Mouse (Mus musculus): Measurements from ENCODE around the gene Gm19668. TPM values are rescaled to one million over a fixed set of nuclear protein-coding genes. Genes with fewer than 3 reads are reported as not detected.
"Not testable (repeated sequence)": the region's sequence is repeated elsewhere in the genome, so short reads cannot be mapped to it uniquely, and the experiment has no call there.

Gene Gm19668
- polyA plus RNA-seq, 1 experiment from 2014 or later, result not detected

- Histone ChIP-seq H3K9me3 (ENCODE audit: control insufficient read depth, low read length) (no peaks in the 10 kb centered on the region), H3K27me3 (replicated peaks; ENCODE audit: control insufficient read depth, insufficient read depth, low read length) (0 out of 2 replicates have a peak, but pooled peaks cover 3% of the 10 kb centered on the region), H3K9ac (ENCODE audit: low read depth, low read length) (no peak overlapping the region), H3K36me3 (ENCODE audit: control insufficient read depth, insufficient read depth, low read length) (no peaks in the 10 kb centered on the region), H3K4me1 (ENCODE audit: control insufficient read depth, insufficient read depth, low read length) (no peaks in the 10 kb centered on the region), H3K4me2 (ENCODE audit: low read depth, low read length) (no peak overlapping the region), H3K27ac (ENCODE audit: low read length) (no peak overlapping the region), H3K4me3 (ENCODE audit: low read length) (no peak overlapping the region)
- WGBS, result 36% methylated on average over 5 of the region's 5 CpGs
- no peak for ATAC-seq
These were observed 16.6 kb upstream of the Gm19668 start for GRCm38 (mm10) chr10:77815514-77815913.

DNA sequence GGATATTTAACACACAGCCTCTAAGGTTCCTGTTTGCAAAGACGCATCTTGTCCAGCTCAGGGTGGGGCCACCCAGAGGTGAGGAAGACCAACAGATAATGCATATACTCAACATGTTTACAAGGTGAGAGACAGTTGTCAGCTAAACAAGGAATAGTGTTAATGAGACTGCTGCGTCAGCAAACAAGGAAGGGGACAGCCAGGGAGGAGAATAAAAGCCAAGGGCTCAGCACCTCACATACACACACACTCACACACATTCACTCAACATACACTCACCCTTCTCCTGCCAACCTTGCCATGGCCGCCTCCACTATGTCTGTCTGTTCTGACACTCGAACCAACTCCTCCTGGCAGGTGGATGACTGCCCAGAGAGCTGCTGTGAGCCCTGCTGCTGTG lies 15.4 kb upstream of the Gm19668 start, which contains the start of gene Gm2696:
Gm2696 (plus strand) TSS at position 301 of the 400 bp plus-strand sequence.
- ATAC-seq, result no peak
- Histone ChIP-seq H3K9ac (ENCODE audit: low read depth, low read length) (no peak within 1 kb of the TSS), H3K27ac (ENCODE audit: low read length) (no peak within 1 kb of the TSS), H3K4me1 (ENCODE audit: control insufficient read depth, insufficient read depth, low read length) (no peaks in the 10 kb centered on the region), H3K4me2 (ENCODE audit: low read depth, low read length) (no peak within 1 kb of the TSS), H3K4me3 (ENCODE audit: low read length) (no peak within 1 kb of the TSS), H3K9me3 (ENCODE audit: control insufficient read depth, low read length) (no peaks in the 10 kb centered on the region), H3K36me3 (ENCODE audit: control insufficient read depth, insufficient read depth, low read length) (no peaks in the 10 kb centered on the region), H3K27me3 (replicated peaks; ENCODE audit: control insufficient read depth, insufficient read depth, low read length) (0 out of 2 replicates have a peak, but pooled peaks cover 3% of the 10 kb centered on the region)
- WGBS, result 45% methylated on average over 4 of the region's 4 CpGs

DNA sequence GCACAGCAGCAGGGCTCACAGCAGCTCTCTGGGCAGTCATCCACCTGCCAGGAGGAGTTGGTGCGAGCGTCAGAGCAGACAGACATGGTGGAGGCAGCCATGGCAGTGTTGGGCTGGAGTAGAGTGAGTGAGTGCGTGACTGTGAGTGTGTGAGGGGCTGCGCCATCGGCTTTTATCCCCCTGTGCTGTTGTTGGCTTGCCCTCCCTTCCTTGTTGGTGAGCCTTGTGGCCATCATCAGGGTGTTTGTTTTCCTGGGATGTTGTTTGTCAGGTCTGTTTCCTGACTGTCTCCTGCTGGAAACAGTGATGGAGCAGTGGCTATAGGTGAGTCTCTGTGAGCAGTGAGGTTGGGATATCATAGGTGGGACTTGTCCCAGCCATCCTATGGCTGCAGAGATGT lies 12.8 kb upstream of the Gm19668 start, which contains the start of gene Gm9507:
Gm9507 (minus strand) TSS at position 101 of the 400 bp plus-strand sequence.
- no peaks in the 10 kb centered on the region for H3K4me1 ChIP-seq (ENCODE audit: control insufficient read depth, insufficient read depth, low read length)
- H3K36me3 ChIP-seq (ENCODE audit: control insufficient read depth, insufficient read depth, low read length), result no peaks in the 10 kb centered on the region
- H3K4me3 ChIP-seq (ENCODE audit: low read length), result no peak within 1 kb of the TSS
- no peak within 1 kb of the TSS for H3K9ac ChIP-seq (ENCODE audit: low read depth, low read length)
- H3K27ac ChIP-seq (ENCODE audit: low read length), result no peak within 1 kb of the TSS
- ATAC-seq, result no peak
- H3K4me2 ChIP-seq (ENCODE audit: low read depth, low read length), result no peak within 1 kb of the TSS
- H3K9me3 ChIP-seq (ENCODE audit: control insufficient read depth, low read length), result no peaks in the 10 kb centered on the region
- WGBS, result 53% methylated on average over 5 of the region's 5 CpGs
- H3K27me3 ChIP-seq (replicated peaks; ENCODE audit: control insufficient read depth, insufficient read depth, low read length), result 0 out of 2 replicates have a peak, but pooled peaks cover 3% of the 10 kb centered on the region

DNA sequence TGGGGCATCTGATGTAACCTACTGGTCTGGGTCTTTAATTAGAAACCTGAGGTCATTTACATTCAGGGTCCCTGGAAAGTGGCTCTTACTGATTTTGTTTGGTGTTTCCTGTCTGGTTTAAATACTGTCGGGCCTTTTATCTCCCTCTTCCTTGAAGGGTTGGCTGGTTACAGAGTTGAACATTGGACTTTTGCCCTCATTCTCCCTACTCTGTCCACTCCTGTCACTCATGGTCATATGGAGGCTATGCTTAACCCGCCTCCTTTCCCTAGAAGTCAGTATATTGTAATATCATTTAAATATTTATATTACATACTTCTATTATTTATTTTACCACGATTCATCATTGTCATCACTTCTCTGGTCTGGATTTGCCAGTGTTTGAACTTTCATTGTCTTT lies 5.2 kb upstream of the Gm19668 start:
- H3K4me1 ChIP-seq (ENCODE audit: control insufficient read depth, insufficient read depth, low read length), result no peaks in the 10 kb centered on the region
- no peaks in the 10 kb centered on the region for H3K9me3 ChIP-seq (ENCODE audit: control insufficient read depth, low read length)
- H3K9ac ChIP-seq (ENCODE audit: low read depth, low read length), result no peak overlapping the region
- no peaks in the 10 kb centered on the region for H3K36me3 ChIP-seq (ENCODE audit: control insufficient read depth, insufficient read depth, low read length)
- H3K4me3 ChIP-seq (ENCODE audit: low read length), result no peak overlapping the region
- no peak overlapping the region for H3K4me2 ChIP-seq (ENCODE audit: low read depth, low read length)
- no peak for ATAC-seq
- WGBS, result 48% methylated on average over 3 of the region's 3 CpGs
- H3K27me3 ChIP-seq (replicated peaks; ENCODE audit: control insufficient read depth, insufficient read depth, low read length), result no peaks in the 10 kb centered on the region
- no peak overlapping the region for H3K27ac ChIP-seq (ENCODE audit: low read length)

DNA sequence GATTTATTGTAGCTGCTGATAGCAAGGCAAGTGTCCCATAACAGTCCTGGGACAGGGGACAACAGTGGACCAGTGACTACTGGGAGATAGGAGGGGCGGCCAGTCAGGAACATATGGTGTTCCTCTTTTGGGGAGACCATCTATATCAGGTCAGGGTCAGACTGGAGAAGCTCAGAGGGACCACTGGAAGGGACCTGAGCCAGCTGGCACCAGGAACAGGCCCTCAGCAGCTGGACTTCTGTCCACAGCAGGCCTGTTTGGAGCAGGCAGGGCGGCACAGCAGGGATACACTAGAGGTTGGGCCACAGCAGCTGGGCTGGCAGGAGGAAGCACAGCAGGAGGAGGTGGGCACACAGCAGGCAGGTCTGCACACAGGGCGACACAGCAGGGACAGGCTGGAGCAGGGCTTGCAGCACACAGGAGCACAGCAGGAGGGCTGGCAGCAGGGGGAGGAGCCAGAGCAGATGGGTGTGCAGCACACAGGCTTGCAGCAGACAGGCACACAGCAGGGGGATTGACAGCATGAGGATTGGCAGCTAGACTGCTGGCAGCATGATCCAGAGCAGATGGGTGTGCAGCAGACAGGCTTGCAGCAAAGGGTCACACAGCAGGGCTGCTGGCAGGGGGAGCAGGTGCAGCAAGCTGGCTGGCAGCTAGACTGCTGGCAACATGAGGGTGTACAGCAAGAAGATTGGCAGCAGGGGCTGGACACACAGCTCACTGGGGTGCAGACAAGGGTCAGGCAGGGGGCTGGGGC lies 591 bp downstream of the Gm19668 start:
- H3K27me3 ChIP-seq (replicated peaks; ENCODE audit: control insufficient read depth, insufficient read depth, low read length); H3K4me1 ChIP-seq (ENCODE audit: control insufficient read depth, insufficient read depth, low read length); ATAC-seq; H3K9me3 ChIP-seq (ENCODE audit: control insufficient read depth, low read length); H3K9ac ChIP-seq (ENCODE audit: low read depth, low read length); H3K36me3 ChIP-seq (ENCODE audit: control insufficient read depth, insufficient read depth, low read length); H3K4me3 ChIP-seq (ENCODE audit: low read length); H3K27ac ChIP-seq (ENCODE audit: low read length); H3K4me2 ChIP-seq (ENCODE audit: low read depth, low read length): not testable (repeated sequence)
- WGBS, result 36% methylated on average over 3 of the region's 3 CpGs

DNA sequence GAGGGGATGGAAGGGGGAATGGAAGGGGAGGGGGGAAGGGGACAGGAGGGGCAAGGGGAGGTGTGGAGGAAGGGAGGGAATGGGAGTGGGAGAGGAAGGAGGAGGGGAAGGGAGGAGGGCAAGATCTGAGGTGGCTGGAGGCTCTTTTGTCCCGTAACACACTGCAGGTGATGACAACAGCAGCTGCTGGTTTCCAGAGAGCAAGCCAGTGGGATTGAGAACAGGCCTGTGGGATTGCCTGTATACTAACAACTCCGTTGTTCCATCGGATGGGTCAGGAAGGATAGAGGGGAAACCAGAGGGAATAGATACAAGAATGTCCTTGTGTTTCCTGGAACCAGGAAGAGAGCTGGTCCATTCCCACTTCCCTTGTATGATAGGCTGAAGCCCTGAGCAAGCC lies 1.3 kb downstream of the Gm19668 start:
- Histone ChIP-seq H3K4me2 (ENCODE audit: low read depth, low read length) (no peak overlapping the region), H3K27ac (ENCODE audit: low read length) (no peak overlapping the region), H3K4me1 (ENCODE audit: control insufficient read depth, insufficient read depth, low read length) (no peaks in the 10 kb centered on the region), H3K9me3 (ENCODE audit: control insufficient read depth, low read length) (no peaks in the 10 kb centered on the region), H3K27me3 (replicated peaks; ENCODE audit: control insufficient read depth, insufficient read depth, low read length) (no peaks in the 10 kb centered on the region), H3K36me3 (ENCODE audit: control insufficient read depth, insufficient read depth, low read length) (no peaks in the 10 kb centered on the region), H3K9ac (ENCODE audit: low read depth, low read length) (no peak overlapping the region), H3K4me3 (ENCODE audit: low read length) (no peak overlapping the region)
- WGBS, result 33% methylated on average over 3 of the region's 3 CpGs
- ATAC-seq, result no peak

GRCm38 (mm10) chr10:77794976-77795375 lies 4.0 kb downstream of the Gm19668 start, which contains the start of gene Gm9639:
Gm9639 (minus strand) TSS chr10:77795076.
- ATAC-seq, result no peak
- no peak within 1 kb of the TSS for H3K27ac ChIP-seq (ENCODE audit: low read length)
- no peaks in the 10 kb centered on the region for H3K9me3 ChIP-seq (ENCODE audit: control insufficient read depth, low read length)
- H3K4me2 ChIP-seq (ENCODE audit: low read depth, low read length), result no peak within 1 kb of the TSS
- no peak within 1 kb of the TSS for H3K9ac ChIP-seq (ENCODE audit: low read depth, low read length)
- no peak within 1 kb of the TSS for H3K4me3 ChIP-seq (ENCODE audit: low read length)
- WGBS, result 55% methylated on average over 2 of the region's 2 CpGs
- H3K27me3 ChIP-seq (replicated peaks; ENCODE audit: control insufficient read depth, insufficient read depth, low read length), result no peaks in the 10 kb centered on the region
- H3K4me1 ChIP-seq (ENCODE audit: control insufficient read depth, insufficient read depth, low read length), result no peaks in the 10 kb centered on the region
- no peaks in the 10 kb centered on the region for H3K36me3 ChIP-seq (ENCODE audit: control insufficient read depth, insufficient read depth, low read length)

- no peaks in the 10 kb centered on the region for H3K36me3 ChIP-seq (ENCODE audit: control insufficient read depth, insufficient read depth, low read length)
- H3K27me3 ChIP-seq (replicated peaks; ENCODE audit: control insufficient read depth, insufficient read depth, low read length), result no peaks in the 10 kb centered on the region
- no peak overlapping the region for H3K4me3 ChIP-seq (ENCODE audit: low read length)
- H3K27ac ChIP-seq (ENCODE audit: low read length), result no peak overlapping the region
- H3K9ac ChIP-seq (ENCODE audit: low read depth, low read length), result no peak overlapping the region
- H3K4me2 ChIP-seq (ENCODE audit: low read depth, low read length), result no peak overlapping the region
- WGBS, result 74% methylated on average over 2 of the region's 2 CpGs
- no peaks in the 10 kb centered on the region for H3K9me3 ChIP-seq (ENCODE audit: control insufficient read depth, low read length)
- H3K4me1 ChIP-seq (ENCODE audit: control insufficient read depth, insufficient read depth, low read length), result no peaks in the 10 kb centered on the region
- no peak for ATAC-seq
These were observed 10.3 kb downstream of the Gm19668 start for GRCm38 (mm10) chr10:77788621-77789020.

DNA sequence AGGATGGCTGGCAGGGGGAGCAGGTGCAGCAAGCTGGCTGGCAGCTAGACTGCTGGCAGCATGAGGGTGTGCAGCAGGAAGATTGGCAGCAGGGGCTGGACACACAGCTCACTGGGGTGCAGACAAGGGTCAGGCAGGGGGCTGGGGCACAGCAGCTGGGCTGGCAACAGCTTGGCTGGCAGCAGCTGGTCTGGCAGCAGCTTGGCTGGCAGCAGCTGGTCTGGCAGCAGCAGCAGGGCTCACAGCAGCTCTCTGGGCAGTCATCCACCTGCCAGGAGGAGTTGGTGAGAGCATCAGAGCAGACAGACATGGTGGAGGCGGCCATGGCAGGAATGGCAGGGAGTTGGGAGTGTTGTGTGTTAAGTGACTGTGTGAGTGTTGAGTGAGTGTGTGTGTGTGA lies 11.1 kb downstream of the Gm19668 start, which contains the start of gene Gm7137:
Gm7137 (minus strand) TSS at position 325 of the 400 bp plus-strand sequence.
- 78% methylated on average over 1 of the region's 1 CpGs for WGBS
- not testable (repeated sequence) for H3K9me3 ChIP-seq (ENCODE audit: control insufficient read depth, low read length); H3K4me2 ChIP-seq (ENCODE audit: low read depth, low read length); H3K4me3 ChIP-seq (ENCODE audit: low read length); H3K27me3 ChIP-seq (replicated peaks; ENCODE audit: control insufficient read depth, insufficient read depth, low read length); H3K9ac ChIP-seq (ENCODE audit: low read depth, low read length); H3K4me1 ChIP-seq (ENCODE audit: control insufficient read depth, insufficient read depth, low read length); ATAC-seq; H3K36me3 ChIP-seq (ENCODE audit: control insufficient read depth, insufficient read depth, low read length); H3K27ac ChIP-seq (ENCODE audit: low read length)
